Mouse (Mus musculus) MEL (cell line): ENCODE measurements around the gene Ugt1a9. TPM values are rescaled to one million over a fixed set of nuclear protein-coding genes. Genes with fewer than 3 reads are reported as not detected.

ENCODE experiments used
- DNase-seq: peaks from one replicate; pipeline ENCODE4 v3.0.0; 2011; ENCODE audit warnings: low read depth, low spot score
- H3K27ac ChIP-seq: 2 replicates; pipeline ENCODE4 v1.5.1; 2012; ENCODE audit warnings: low read depth, mild to moderate bottlenecking, control low read depth, low read length, moderate library complexity; ENCODE audit not compliant: control insufficient read depth
- H3K27me3 ChIP-seq, 2 experiments: fragments of 150-350 bp in 1 of 2; sonication (generic) in 1 of 2; 2 replicates each; pipeline ENCODE4 v1.6.1; 2012; ENCODE audit warnings: low read length in 2 of 2, mild to moderate bottlenecking in 2 of 2, improper control_type of control experiment in 1 of 2, moderate library complexity in 1 of 2; ENCODE audit not compliant: insufficient read depth in 2 of 2, control insufficient read depth in 1 of 2
- H3K36me3 ChIP-seq, 2 experiments: 2 replicates each; pipeline ENCODE4 v1.6.1; 2012 to 2014; ENCODE audit warnings: low read length in 2 of 2, improper control_type of control experiment in 1 of 2, inconsistent platforms in 1 of 2, mild to moderate bottlenecking in 1 of 2; ENCODE audit not compliant: insufficient read depth in 2 of 2, control insufficient read depth in 1 of 2
- H3K4me1 ChIP-seq, 2 experiments: fragments of 150-350 bp in 1 of 2; sonication (generic) in 1 of 2; 2 replicates each; pipeline ENCODE4 v1.6.1; 2012; ENCODE audit warnings: low read length in 2 of 2, improper control_type of control experiment in 1 of 2, mild to moderate bottlenecking in 1 of 2; ENCODE audit not compliant: insufficient read depth in 2 of 2, control insufficient read depth in 1 of 2
- H3K4me3 ChIP-seq, 2 experiments: fragments of 150-350 bp in 1 of 2; sonication (generic) in 1 of 2; 2 replicates each; pipeline ENCODE4 v1.5.1; 2012; ENCODE audit warnings: low read depth in 2 of 2, low read length in 2 of 2, mild to moderate bottlenecking in 2 of 2, moderate library complexity in 2 of 2, control low read depth in 1 of 2, improper control_type of control experiment in 1 of 2; ENCODE audit not compliant: control insufficient read depth in 1 of 2, insufficient read depth in 1 of 2
- H3K79me2 ChIP-seq: 2 replicates; pipeline ENCODE4 v1.6.1; 2012; ENCODE audit warnings: mild to moderate bottlenecking, low read length, moderate library complexity; ENCODE audit not compliant: control insufficient read depth, poor library complexity, insufficient read depth
- H3K9ac ChIP-seq: 2 replicates; pipeline ENCODE4 v1.6.1; 2012; ENCODE audit warnings: low read depth, mild to moderate bottlenecking, control low read depth, low read length, moderate library complexity; ENCODE audit not compliant: control insufficient read depth, poor library complexity, severe bottlenecking
- H3K9me3 ChIP-seq: fragments of 150-350 bp; sonication (generic); replicated peaks from 2 replicates; pipeline ENCODE4 v1.6.1; 2012; ENCODE audit warnings: mild to moderate bottlenecking, low read length, improper control_type of control experiment, moderate library complexity; ENCODE audit not compliant: insufficient read depth
- CHD2 ChIP-seq: IDR thresholded peaks from 2 replicates; pipeline ENCODE4 v1.6.1; 2011; ENCODE audit warnings: low read length, improper control_type of control experiment
- E2F4 ChIP-seq: IDR thresholded peaks from 2 replicates; pipeline ENCODE4 v1.6.1; 2011; ENCODE audit warnings: low read depth, low read length, improper control_type of control experiment, borderline replicate concordance
- EP300 ChIP-seq, 2 experiments: IDR thresholded peaks; 2 replicates each; pipeline ENCODE4 v1.6.1; 2011; ENCODE audit warnings: improper control_type of control experiment in 2 of 2, low read length in 2 of 2, low read depth in 1 of 2, mild to moderate bottlenecking in 1 of 2
- ETS1 ChIP-seq: IDR thresholded peaks from 2 replicates; pipeline ENCODE4 v1.6.1; 2012; ENCODE audit warnings: low read depth, mild to moderate bottlenecking, inconsistent platforms, low read length, improper control_type of control experiment, moderate library complexity
- GABPA ChIP-seq: IDR thresholded peaks from 2 replicates; pipeline ENCODE4 v1.6.1; 2012; ENCODE audit warnings: low read depth, mild to moderate bottlenecking, inconsistent platforms, low read length, improper control_type of control experiment, moderate library complexity
- HCFC1 ChIP-seq: IDR thresholded peaks from 2 replicates; pipeline ENCODE4 v1.6.1; 2012; ENCODE audit warnings: low read depth, mild to moderate bottlenecking, inconsistent platforms, low read length, improper control_type of control experiment, moderate library complexity
- KAT2A ChIP-seq: conservative IDR thresholded peaks from 2 replicates; pipeline ENCODE4 v1.6.1; 2012; ENCODE audit warnings: low read depth, low read length, improper control_type of control experiment, inconsistent platforms
- MAX ChIP-seq: IDR thresholded peaks from 2 replicates; pipeline ENCODE4 v1.6.1; 2011; ENCODE audit warnings: low read length, improper control_type of control experiment
- MAZ ChIP-seq: IDR thresholded peaks from 2 replicates; pipeline ENCODE4 v1.6.1; 2012; ENCODE audit warnings: low read depth, mild to moderate bottlenecking, inconsistent platforms, low read length, improper control_type of control experiment
- MEF2A ChIP-seq: IDR thresholded peaks from 2 replicates; pipeline ENCODE4 v1.6.1; 2014; ENCODE audit warnings: low read depth, mild to moderate bottlenecking, inconsistent platforms, low read length, improper control_type of control experiment; ENCODE audit not compliant: poor library complexity, insufficient replicate concordance, severe bottlenecking; ENCODE audit errors: extremely low read depth
- MXI1 ChIP-seq: IDR thresholded peaks from 2 replicates; pipeline ENCODE4 v1.6.1; 2011; ENCODE audit warnings: mild to moderate bottlenecking, low read depth, low read length, improper control_type of control experiment
- MYC ChIP-seq: IDR thresholded peaks from 2 replicates; pipeline ENCODE4 v1.6.1; 2011; ENCODE audit warnings: low read depth, mild to moderate bottlenecking, low read length, improper control_type of control experiment, moderate library complexity
- NELFE ChIP-seq: IDR thresholded peaks from 2 replicates; pipeline ENCODE4 v1.6.1; 2011; ENCODE audit warnings: low read depth, low read length, improper control_type of control experiment
- NRF1 ChIP-seq: IDR thresholded peaks from 2 replicates; pipeline ENCODE4 v1.6.1; 2014; ENCODE audit warnings: low read depth, mild to moderate bottlenecking, inconsistent platforms, low read length, improper control_type of control experiment, moderate library complexity; ENCODE audit not compliant: poor library complexity, insufficient read depth, severe bottlenecking
- POLR2A ChIP-seq, 2 experiments: IDR thresholded peaks; 2 replicates each; pipeline ENCODE4 v1.6.1; 2011 to 2012; ENCODE audit warnings: low read length in 2 of 2, mild to moderate bottlenecking in 2 of 2, control low read depth in 1 of 2, improper control_type of control experiment in 1 of 2, low read depth in 1 of 2, moderate library complexity in 1 of 2; ENCODE audit not compliant: control insufficient read depth in 1 of 2, insufficient read depth in 1 of 2, poor library complexity in 1 of 2
- POLR2AphosphoS2 ChIP-seq: IDR thresholded peaks from 2 replicates; pipeline ENCODE4 v1.6.1; 2011; ENCODE audit warnings: low read length, improper control_type of control experiment
- POLR2AphosphoS5 ChIP-seq: IDR thresholded peaks from 2 replicates; pipeline ENCODE4 v1.6.1; 2012; ENCODE audit warnings: low read depth, borderline replicate concordance, mild to moderate bottlenecking, inconsistent platforms, low read length, moderate library complexity, mixed read lengths
- RAD21 ChIP-seq: IDR thresholded peaks from 2 replicates; pipeline ENCODE4 v1.6.1; 2011; ENCODE audit warnings: mild to moderate bottlenecking, low read depth, low read length, improper control_type of control experiment
- RCOR1 ChIP-seq: IDR thresholded peaks from 2 replicates; pipeline ENCODE4 v1.6.1; 2012; ENCODE audit warnings: low read depth, mild to moderate bottlenecking, inconsistent platforms, low read length, improper control_type of control experiment
- SIN3A ChIP-seq: IDR thresholded peaks from 2 replicates; pipeline ENCODE4 v1.6.1; 2012; ENCODE audit warnings: low read length, improper control_type of control experiment, inconsistent platforms
- SMC3 ChIP-seq: IDR thresholded peaks from 2 replicates; pipeline ENCODE4 v1.6.1; 2011; ENCODE audit warnings: low read depth, low read length, improper control_type of control experiment
- TAL1 ChIP-seq: IDR thresholded peaks from 2 replicates; pipeline ENCODE4 v1.6.1; 2012; ENCODE audit warnings: mild to moderate bottlenecking, inconsistent platforms, low read length, moderate library complexity, mixed read lengths
- TBP ChIP-seq: IDR thresholded peaks from 2 replicates; pipeline ENCODE4 v1.8.0; 2011; ENCODE audit warnings: low read depth, low read length, improper control_type of control experiment
- ZC3H11A ChIP-seq: IDR thresholded peaks from 2 replicates; pipeline ENCODE4 v1.6.1; 2012; ENCODE audit warnings: low read depth, mild to moderate bottlenecking, inconsistent platforms, low read length, improper control_type of control experiment
- ZKSCAN1 ChIP-seq: IDR thresholded peaks from 2 replicates; pipeline ENCODE4 v1.6.1; 2012; ENCODE audit warnings: low read depth, mild to moderate bottlenecking, inconsistent platforms, low read length, improper control_type of control experiment, moderate library complexity
- ZNF384 ChIP-seq: IDR thresholded peaks from 2 replicates; pipeline ENCODE4 v1.6.1; 2012; ENCODE audit warnings: low read depth, mild to moderate bottlenecking, inconsistent platforms, low read length, improper control_type of control experiment
- polyA plus RNA-seq, 2 experiments: library from polyadenylated mRNA; stranded (reverse) in 1 of 2; unstranded in 1 of 2; fragments of >175 nt in 1 of 2; fragments of >200 nt in 1 of 2; gene quantifications; 2 replicates each; pipeline versions ENCODE4 v1.2.1 to v1.2.4; 2012; ENCODE audit warnings: low replicate concordance in 2 of 2, low read depth in 1 of 2; ENCODE audit not compliant: insufficient read length in 2 of 2, insufficient read depth in 1 of 2, missing spikeins in 1 of 2
- total RNA-seq: library from RNA; depleted of rRNA; stranded (reverse); fragments of 300-350 nt; gene quantifications from 2 replicates; pipeline ENCODE4 v1.2.3, GENCODE M21; 2012

The Ugt1a9 gene
- total and polyA plus RNA-seq, 3 experiments, result not detected

DNA sequence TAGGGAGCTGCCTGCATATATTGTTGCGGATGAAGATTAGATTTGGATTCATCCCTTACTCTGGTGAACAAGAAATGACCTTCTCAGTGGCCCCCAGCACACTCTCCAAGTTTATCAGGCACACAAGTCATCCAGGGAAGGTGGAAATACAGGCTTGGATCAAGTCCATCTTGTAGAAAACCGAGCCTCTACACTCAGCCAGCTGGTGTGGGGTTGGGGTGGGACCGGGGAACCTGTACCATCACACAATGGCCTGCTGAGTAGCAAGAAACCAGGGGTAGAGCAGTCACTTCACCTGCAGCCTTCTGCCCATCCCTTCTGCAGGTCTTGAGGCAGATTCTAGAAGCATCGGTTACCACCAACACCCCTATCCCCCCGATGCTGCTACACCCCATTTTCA is 164.0 kb downstream of the Ugt1a9 start:
- Histone ChIP-seq H3K27me3 (no peaks in the 10 kb centered on the region), H3K4me1 (no peaks in the 10 kb centered on the region), H3K27ac (no peak overlapping the region), H3K9ac (no peak overlapping the region), H3K9me3 (no peaks in the 10 kb centered on the region), H3K79me2 (no peaks in the 10 kb centered on the region), H3K4me3 (no peak overlapping the region), H3K36me3 (no peaks in the 10 kb centered on the region)
- no peak for DNase-seq
- TF ChIP-seq RCOR1 (no peak), ETS1 (no peak), NRF1 (no peak), EP300 (IDR thresholded peaks at IDR 0.05; ENCODE audit: low read depth in 1 of 2, low read length in 2 of 2) (no peak), SIN3A (no peak), KAT2A (no peak), POLR2A (IDR thresholded peaks at IDR 0.05; ENCODE audit: control insufficient read depth in 1 of 2, insufficient read depth in 1 of 2, low read depth in 1 of 2, low read length in 2 of 2, poor library complexity in 1 of 2) (no peak), MAZ (no peak), ZNF384 (no peak), NELFE (no peak), SMC3 (no peak), POLR2AphosphoS5 (no peak), ZKSCAN1 (no peak)

GRCm38 (mm10) chr1:88235046-88235893 is 164.7 kb downstream of the Ugt1a9 start:
- no peak overlapping the region for H3K4me3 ChIP-seq
- no peaks in the 10 kb centered on the region for H3K27me3 ChIP-seq
- DNase-seq, result no peak
- H3K27ac ChIP-seq, result no peak overlapping the region
- H3K36me3 ChIP-seq, result no peaks in the 10 kb centered on the region
- H3K4me1 ChIP-seq, result no peaks in the 10 kb centered on the region
- no peaks in the 10 kb centered on the region for H3K79me2 ChIP-seq
- TF ChIP-seq MEF2A (no peak), ZNF384 (no peak), ZC3H11A (no peak), HCFC1 (no peak), MXI1 (no peak), RAD21 (no peak), RCOR1 (no peak), NELFE (no peak), KAT2A (no peak), MYC (no peak), GABPA (no peak), TAL1 (no peak; the same call in 1 of the 2 replicates), MAX (no peak), E2F4 (no peak), CHD2 (no peak), EP300 (IDR thresholded peaks at IDR 0.05; ENCODE audit: low read depth in 1 of 2, low read length in 2 of 2) (no peak), POLR2AphosphoS2 (no peak), POLR2AphosphoS5 (no peak; the same call in 1 of the 2 replicates), TBP (no peak), SIN3A (no peak)
- no peak overlapping the region for H3K9ac ChIP-seq
- no peaks in the 10 kb centered on the region for H3K9me3 ChIP-seq
